Mouse (Mus musculus): ENCODE data around the gene Rnf5.
A peak's percentile ranks its signal among the peaks of the same experiment; 100 is the strongest.

- TF ChIP-seq CTCF (IDR thresholded peaks at IDR 0.05; ENCODE audit: extremely low read depth, insufficient read depth, low read length) (no peak), POLR2A (IDR thresholded peaks at IDR 0.05; ENCODE audit: extremely low read depth, insufficient read depth, low read length) (0 out of 2 replicates have a peak, but pooled peaks have one; percentile 18)
Measured at GRCm38 (mm10) chr17:34613830-34614229, 10.3 kb upstream of the Rnf5 start.
